Mouse (Mus musculus) embryonic facial prominence, embryonic 14.5 days (tissue): ENCODE results near the gene Pcca. TPM values are rescaled to one million over a fixed set of nuclear protein-coding genes. Genes with fewer than 3 reads are reported as not detected.

Source experiments
- ATAC-seq: fragments of 200-750 bp; cut with Nextera tagmentation; 2 replicates; pipeline ENCODE4 v1.8.0; 2017; ENCODE audit warnings: low read depth, moderate number of reproducible peaks, moderate TSS enrichment
- DNase-seq: peaks from one replicate; pipeline ENCODE4 v3.0.0-alpha.2; 2015; ENCODE audit warnings: low spot score
- H3K27ac ChIP-seq: fragments of 300-500 bp; sonication (generic); replicated peaks from 2 replicates; pipeline ENCODE4 v1.5.1; 2014; ENCODE audit warnings: low read depth, mild to moderate bottlenecking, low read length, moderate library complexity
- H3K27me3 ChIP-seq: fragments of 300-500 bp; sonication (generic); replicated peaks from 2 replicates; pipeline ENCODE4 v1.6.1; 2014; ENCODE audit warnings: low read length; ENCODE audit not compliant: control insufficient read depth, insufficient read depth
- H3K36me3 ChIP-seq: fragments of 300-500 bp; sonication (generic); 2 replicates; pipeline ENCODE4 v1.6.1; 2014; ENCODE audit warnings: low read length, mixed read lengths; ENCODE audit not compliant: control insufficient read depth, insufficient read depth
- H3K4me1 ChIP-seq: fragments of 300-500 bp; sonication (generic); 2 replicates; pipeline ENCODE4 v1.6.1; 2014; ENCODE audit warnings: antibody characterized with exemption, low read length; ENCODE audit not compliant: control insufficient read depth, insufficient read depth
- H3K4me2 ChIP-seq: fragments of 300-500 bp; sonication (generic); 2 replicates; pipeline ENCODE4 v1.6.1; 2014; ENCODE audit warnings: low read depth, mild to moderate bottlenecking, low read length, moderate library complexity, mixed read lengths
- H3K4me3 ChIP-seq: fragments of 300-500 bp; sonication (generic); 2 replicates; pipeline ENCODE4 v1.5.1; 2014; ENCODE audit warnings: low read depth, mild to moderate bottlenecking, low read length
- H3K9ac ChIP-seq: fragments of 300-500 bp; sonication (generic); 2 replicates; pipeline ENCODE4 v1.6.1; 2014; ENCODE audit warnings: low read depth, mild to moderate bottlenecking, low read length, moderate library complexity, mixed read lengths
- H3K9me3 ChIP-seq: fragments of 300-500 bp; sonication (generic); 2 replicates; pipeline ENCODE4 v1.6.1; 2016; ENCODE audit warnings: low read length; ENCODE audit not compliant: control insufficient read depth
- WGBS: fragments of 180-500 bp; shearing (Covaris S2); extraction: QIAGEN DNeasy Blood & Tissue Kit; methylation state at CpG from one replicate; pipeline ENCODE4 v1.1.7; 2014; 5-methylcytosine and 5-hydroxymethylcytosine counted together
- polyA plus RNA-seq: library from polyadenylated mRNA; unstranded; fragments of >200 nt; fragmentation: Nextera tagmentation; extraction: Ambion mirVana; gene quantifications from 2 replicates; pipeline ENCODE4 v1.2.1, GENCODE M21; 2014

Gene Pcca
- polyA plus RNA-seq, 1 experiment from 2014 or later = 23.1 TPM

GRCm38 (mm10) chr14:122834753-122835152 lies 300.6 kb downstream of the Pcca start:
- no peak for DNase-seq
- WGBS = 89% methylated on average over 1 of the region's 1 CpGs
- H3K4me1 ChIP-seq = no peaks in the 10 kb centered on the region
- no peaks in the 10 kb centered on the region for H3K9me3 ChIP-seq
- ATAC-seq = no peak
- H3K4me3 ChIP-seq = no peak overlapping the region
- no peaks in the 10 kb centered on the region for H3K36me3 ChIP-seq
- H3K27ac ChIP-seq = no peak overlapping the region
- H3K27me3 ChIP-seq = no peaks in the 10 kb centered on the region
- H3K4me2 ChIP-seq = no peak overlapping the region
- no peak overlapping the region for H3K9ac ChIP-seq

- DNase-seq = no peak
- H3K27me3 ChIP-seq = no peaks in the 10 kb centered on the region
- 47% methylated on average over 7 of the region's 7 CpGs for WGBS
- H3K27ac ChIP-seq = no peak overlapping the region
- H3K4me1 ChIP-seq = no peaks in the 10 kb centered on the region
- no peaks in the 10 kb centered on the region for H3K36me3 ChIP-seq
- H3K9ac ChIP-seq = no peak overlapping the region
- no peak overlapping the region for H3K4me2 ChIP-seq
- H3K4me3 ChIP-seq = no peak overlapping the region
- H3K9me3 ChIP-seq = no peaks in the 10 kb centered on the region
- no peak for ATAC-seq
Observed at GRCm38 (mm10) chr14:122835487-122836190, 301.5 kb downstream of the Pcca start.

GRCm38 (mm10) chr14:122836221-122836620 lies 302.1 kb downstream of the Pcca start:
- H3K4me2 ChIP-seq = no peak overlapping the region
- ATAC-seq (0 out of 2 replicates have a peak, but pooled peaks have one; percentile 41), DNase-seq (peak; percentile 54)
- no peak overlapping the region for H3K27ac ChIP-seq
- no peaks in the 10 kb centered on the region for H3K27me3 ChIP-seq
- WGBS = 12% methylated on average over 4 of the region's 4 CpGs
- H3K4me1 ChIP-seq = no peaks in the 10 kb centered on the region
- no peak overlapping the region for H3K4me3 ChIP-seq
- no peak overlapping the region for H3K9ac ChIP-seq
- no peaks in the 10 kb centered on the region for H3K9me3 ChIP-seq
- H3K36me3 ChIP-seq = no peaks in the 10 kb centered on the region

GRCm38 (mm10) chr14:122837018-122837417 lies 302.9 kb downstream of the Pcca start:
- no peaks in the 10 kb centered on the region for H3K4me1 ChIP-seq
- no peaks in the 10 kb centered on the region for H3K36me3 ChIP-seq
- H3K27ac ChIP-seq = no peak overlapping the region
- WGBS = 48% methylated on average over 2 of the region's 2 CpGs
- no peaks in the 10 kb centered on the region for H3K27me3 ChIP-seq
- no peak overlapping the region for H3K4me3 ChIP-seq
- no peak overlapping the region for H3K9ac ChIP-seq
- no peaks in the 10 kb centered on the region for H3K9me3 ChIP-seq
- peak; percentile 37; the same call in 1 of the 2 replicates for ATAC-seq
- DNase-seq = no peak
- H3K4me2 ChIP-seq = no peak overlapping the region

- Histone ChIP-seq H3K9ac (no peak overlapping the region), H3K4me1 (no peaks in the 10 kb centered on the region), H3K36me3 (no peaks in the 10 kb centered on the region), H3K4me2 (no peak overlapping the region), H3K27me3 (no peaks in the 10 kb centered on the region), H3K27ac (no peak overlapping the region), H3K9me3 (no peaks in the 10 kb centered on the region), H3K4me3 (no peak overlapping the region)
- DNase-seq (no peak), ATAC-seq (no peak)
- 69% methylated on average over 5 of the region's 5 CpGs for WGBS
Observed at GRCm38 (mm10) chr14:122852506-122853057, 318.5 kb downstream of the Pcca start.

- no peak overlapping the region for H3K27ac ChIP-seq
- ATAC-seq = peak; percentile 30; the same call in 1 of the 2 replicates
- no peaks in the 10 kb centered on the region for H3K27me3 ChIP-seq
- peaks cover 5% of the 10 kb centered on the region; the same call in 1 of the 2 replicates for H3K9me3 ChIP-seq
- no peak overlapping the region for H3K4me3 ChIP-seq
- no peaks in the 10 kb centered on the region for H3K36me3 ChIP-seq
- no peak overlapping the region for H3K9ac ChIP-seq
- no peak overlapping the region for H3K4me2 ChIP-seq
- DNase-seq = peak; percentile 53
- H3K4me1 ChIP-seq = no peaks in the 10 kb centered on the region
- 55% methylated on average over 1 of the region's 1 CpGs for WGBS
Observed at GRCm38 (mm10) chr14:122859792-122860191, 325.7 kb downstream of the Pcca start.

- H3K4me2 ChIP-seq = no peak overlapping the region
- no peak overlapping the region for H3K4me3 ChIP-seq
- H3K27me3 ChIP-seq = no peaks in the 10 kb centered on the region
- ATAC-seq (no peak), DNase-seq (peak; percentile 49)
- no peak overlapping the region for H3K9ac ChIP-seq
- 54% methylated on average over 4 of the region's 4 CpGs for WGBS
- H3K36me3 ChIP-seq = no peaks in the 10 kb centered on the region
- peaks cover 5% of the 10 kb centered on the region; the same call in 1 of the 2 replicates for H3K9me3 ChIP-seq
- H3K4me1 ChIP-seq = no peaks in the 10 kb centered on the region
- H3K27ac ChIP-seq = no peak overlapping the region
Observed at GRCm38 (mm10) chr14:122862623-122863022, 328.5 kb downstream of the Pcca start.

GRCm38 (mm10) chr14:122865462-122866129 lies 331.5 kb downstream of the Pcca start:
- ATAC-seq = no peak
- no peaks in the 10 kb centered on the region for H3K36me3 ChIP-seq
- WGBS = 78% methylated on average over 4 of the region's 4 CpGs

More at GRCm38 (mm10) chr14:122865462-122866129, 331.5 kb downstream of the Pcca start:
- no peak overlapping the region for H3K27ac ChIP-seq
- DNase-seq = no peak
- no peaks in the 10 kb centered on the region for H3K9me3 ChIP-seq
- H3K4me3 ChIP-seq = no peak overlapping the region
- H3K4me2 ChIP-seq = no peak overlapping the region
- H3K27me3 ChIP-seq = no peaks in the 10 kb centered on the region
- no peaks in the 10 kb centered on the region for H3K4me1 ChIP-seq
- H3K9ac ChIP-seq = no peak overlapping the region
